Mouse (Mus musculus) spleen, adult 2 months (tissue): Measurements from ENCODE around the gene Gpc5. TPM values are rescaled to one million over a fixed set of nuclear protein-coding genes. Genes with fewer than 3 reads are reported as not detected.

ENCODE experiments used
- DNase-seq, 2 experiments: peaks; one replicate each; pipeline versions ENCODE4 v3.0.0 to v3.0.0-alpha.2; 2012 to 2021; ENCODE audit warnings: low spot score in 2 of 2, low read depth in 1 of 2
- H3K27ac ChIP-seq: fragments of 200-500 bp; 2 replicates; pipeline ENCODE4 v1.5.1; 2012; ENCODE audit warnings: low read length, inconsistent platforms; ENCODE audit not compliant: insufficient read depth
- H3K27me3 ChIP-seq: fragments of 200-500 bp; 2 replicates; pipeline ENCODE4 v1.6.1; 2012; ENCODE audit warnings: mild to moderate bottlenecking, moderate library complexity, low read length, inconsistent platforms; ENCODE audit not compliant: control insufficient read depth, insufficient read depth
- H3K36me3 ChIP-seq: fragments of 200-500 bp; 2 replicates; pipeline ENCODE4 v1.6.1; 2012; ENCODE audit warnings: mild to moderate bottlenecking, low read length, inconsistent platforms; ENCODE audit not compliant: control insufficient read depth, insufficient read depth
- H3K4me1 ChIP-seq: fragments of 200-500 bp; 2 replicates; pipeline ENCODE4 v1.6.1; 2011; ENCODE audit warnings: inconsistent platforms; ENCODE audit not compliant: control insufficient read depth, insufficient read depth, insufficient read length
- H3K4me3 ChIP-seq: fragments of 200-500 bp; 2 replicates; pipeline ENCODE4 v1.5.1; 2011; ENCODE audit warnings: mild to moderate bottlenecking, inconsistent platforms; ENCODE audit not compliant: insufficient read depth, insufficient read length; ENCODE audit errors: extremely low read depth
- CTCF ChIP-seq: fragments of 200-500 bp; IDR thresholded peaks from 2 replicates; pipeline ENCODE4 v1.5.1; 2011; ENCODE audit warnings: mild to moderate bottlenecking, inconsistent platforms; ENCODE audit not compliant: insufficient read depth, insufficient read length, insufficient replicate concordance; ENCODE audit errors: extremely low read depth
- POLR2A ChIP-seq: fragments of 200-500 bp; IDR thresholded peaks from 2 replicates; pipeline ENCODE4 v1.6.1; 2011; ENCODE audit warnings: low read depth, low read length, inconsistent platforms
- WGBS: fragments of 180-500 bp; shearing (Covaris S2); methylation state at CpG from one replicate; pipeline ENCODE4 v1.1.7; 2018; 5-methylcytosine and 5-hydroxymethylcytosine counted together
- polyA plus RNA-seq: library from polyadenylated mRNA; depleted of rRNA; stranded (reverse); fragments of >200 nt; gene quantifications from 2 replicates; pipeline ENCODE4 v1.2.3, GENCODE M21; 2012

The Gpc5 gene
- polyA plus RNA-seq, 1 experiment, result not detected

DNA sequence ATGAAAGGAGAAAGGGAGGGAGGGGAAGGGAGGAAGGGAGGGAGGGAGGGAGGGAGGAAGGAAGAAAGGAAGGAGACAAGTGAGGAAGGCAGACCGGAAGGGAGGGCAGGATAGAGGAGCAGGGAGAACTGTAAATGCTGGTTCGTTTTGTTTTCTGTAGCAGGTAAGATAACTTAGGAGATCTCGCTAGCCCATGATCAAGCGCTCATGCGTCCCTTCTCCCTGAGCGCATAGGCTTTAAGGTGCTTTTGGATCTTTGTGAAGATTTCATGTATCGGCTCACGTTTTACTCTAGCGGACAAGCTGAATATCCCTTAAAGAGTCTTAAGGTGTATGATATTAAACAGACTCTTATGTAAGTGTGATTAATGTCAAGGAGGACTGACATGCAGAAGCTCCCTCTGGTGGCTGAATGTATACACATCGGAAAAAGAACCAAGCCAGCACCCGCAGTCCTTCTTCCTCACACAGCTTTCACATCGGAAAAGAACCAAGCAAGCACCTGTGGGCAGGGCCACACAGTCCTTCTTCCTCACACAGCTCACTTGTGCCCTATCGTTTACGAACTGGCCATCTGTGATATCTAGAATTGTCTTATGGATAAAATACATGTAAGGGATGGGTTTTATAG lies 301.0 kb downstream of the Gpc5 start:
- DNase-seq, result peak in 1 of 2 experiments; percentile 8
- H3K36me3 ChIP-seq, result no peaks in the 10 kb centered on the region
- no peak overlapping the region for H3K27ac ChIP-seq
- H3K4me1 ChIP-seq, result peaks cover 2% of the 10 kb centered on the region; the same call in 1 of the 2 replicates
- no peaks in the 10 kb centered on the region for H3K27me3 ChIP-seq
- TF ChIP-seq CTCF (peak; percentile 6; the same call in 1 of the 2 replicates), POLR2A (no peak)
- WGBS, result 49% methylated on average over 14 of the region's 14 CpGs
- H3K4me3 ChIP-seq, result no peak overlapping the region

DNA sequence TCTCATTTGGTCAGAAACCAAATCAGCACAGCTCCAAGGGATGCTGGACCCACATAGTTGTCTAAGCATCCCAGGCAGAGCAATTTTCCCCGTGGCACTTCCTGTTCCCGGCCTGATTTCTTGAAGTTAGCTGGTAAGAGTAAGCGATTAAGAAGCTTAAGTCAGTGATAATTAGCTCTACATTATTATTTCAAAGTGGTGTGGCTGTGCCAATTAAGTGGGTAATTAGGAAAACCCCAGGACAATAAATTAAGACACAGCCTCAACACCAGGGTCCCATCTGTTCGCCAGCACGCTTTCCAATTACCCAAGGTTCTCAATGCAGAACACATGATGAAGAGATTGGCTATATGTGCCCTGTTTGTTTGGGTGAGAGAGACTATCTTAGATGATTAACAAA lies 314.6 kb downstream of the Gpc5 start:
- Histone ChIP-seq H3K27ac (no peak overlapping the region), H3K4me1 (no peaks in the 10 kb centered on the region), H3K36me3 (no peaks in the 10 kb centered on the region), H3K27me3 (no peaks in the 10 kb centered on the region), H3K4me3 (no peak overlapping the region)
- no peak for TF ChIP-seq POLR2A
- no peak for TF ChIP-seq CTCF
- no peak for DNase-seq
- WGBS, result 76% methylated on average over 5 of the region's 5 CpGs

DNA sequence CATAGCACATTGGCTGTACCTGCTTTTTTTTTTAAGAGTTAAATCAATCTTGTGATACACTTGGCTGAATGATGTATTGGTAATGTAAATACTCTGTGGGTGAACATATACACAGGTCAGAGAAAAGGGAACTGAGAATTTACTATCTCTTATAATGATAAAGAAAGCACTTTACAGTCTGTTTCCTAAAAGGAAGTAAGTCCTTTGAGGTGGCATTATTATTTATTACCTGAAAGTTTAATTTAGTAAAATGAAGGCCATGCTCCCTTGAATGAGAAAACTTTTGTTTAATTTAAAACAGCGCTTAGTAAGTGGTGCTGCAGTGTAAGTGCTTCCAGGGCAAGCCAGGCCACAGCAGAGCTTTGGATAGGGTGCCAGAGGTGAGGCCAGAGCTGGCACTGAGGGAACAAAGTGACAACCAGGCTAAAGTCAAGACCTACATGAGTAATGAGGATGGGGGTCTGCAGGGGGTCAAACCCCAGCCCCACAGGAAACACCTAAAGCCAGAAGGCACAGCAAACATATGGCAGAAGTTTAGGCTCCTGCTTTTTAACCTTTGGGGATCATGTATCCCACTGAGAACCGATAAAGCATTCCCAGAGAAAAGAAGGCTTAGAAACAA lies 315.4 kb downstream of the Gpc5 start:
- H3K27ac ChIP-seq, result no peak overlapping the region
- TF ChIP-seq POLR2A (no peak), CTCF (no peak)
- H3K36me3 ChIP-seq, result no peaks in the 10 kb centered on the region
- H3K4me3 ChIP-seq, result no peak overlapping the region
- no peaks in the 10 kb centered on the region for H3K4me1 ChIP-seq
- WGBS, result 32% methylated on average over 2 of the region's 2 CpGs
- no peaks in the 10 kb centered on the region for H3K27me3 ChIP-seq
- no peak for DNase-seq

DNA sequence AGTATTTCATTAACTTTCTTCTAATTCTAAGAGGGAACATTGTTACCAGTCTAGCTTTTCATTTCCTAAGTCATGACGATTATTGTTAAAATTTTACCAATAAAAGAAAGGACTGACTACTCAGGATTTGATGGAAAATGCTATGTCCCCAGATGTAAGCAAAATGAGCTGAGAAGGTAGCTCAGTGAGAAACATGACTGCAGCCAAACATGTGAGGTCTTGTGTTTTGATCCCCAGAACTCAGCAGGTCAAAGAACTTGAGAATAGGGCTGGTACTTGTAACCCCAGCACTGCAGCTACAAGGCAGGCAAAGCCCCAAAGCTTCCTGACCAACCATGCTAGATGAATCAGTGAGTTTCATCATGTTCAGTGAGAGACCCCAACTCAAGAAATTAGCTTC lies 318.9 kb downstream of the Gpc5 start:
- 91% methylated on average over 1 of the region's 1 CpGs for WGBS
- Histone ChIP-seq H3K4me1 (no peaks in the 10 kb centered on the region), H3K36me3 (no peaks in the 10 kb centered on the region), H3K27ac (no peak overlapping the region), H3K4me3 (no peak overlapping the region), H3K27me3 (no peaks in the 10 kb centered on the region)
- no peak for DNase-seq
- TF ChIP-seq POLR2A (no peak), CTCF (no peak)

DNA sequence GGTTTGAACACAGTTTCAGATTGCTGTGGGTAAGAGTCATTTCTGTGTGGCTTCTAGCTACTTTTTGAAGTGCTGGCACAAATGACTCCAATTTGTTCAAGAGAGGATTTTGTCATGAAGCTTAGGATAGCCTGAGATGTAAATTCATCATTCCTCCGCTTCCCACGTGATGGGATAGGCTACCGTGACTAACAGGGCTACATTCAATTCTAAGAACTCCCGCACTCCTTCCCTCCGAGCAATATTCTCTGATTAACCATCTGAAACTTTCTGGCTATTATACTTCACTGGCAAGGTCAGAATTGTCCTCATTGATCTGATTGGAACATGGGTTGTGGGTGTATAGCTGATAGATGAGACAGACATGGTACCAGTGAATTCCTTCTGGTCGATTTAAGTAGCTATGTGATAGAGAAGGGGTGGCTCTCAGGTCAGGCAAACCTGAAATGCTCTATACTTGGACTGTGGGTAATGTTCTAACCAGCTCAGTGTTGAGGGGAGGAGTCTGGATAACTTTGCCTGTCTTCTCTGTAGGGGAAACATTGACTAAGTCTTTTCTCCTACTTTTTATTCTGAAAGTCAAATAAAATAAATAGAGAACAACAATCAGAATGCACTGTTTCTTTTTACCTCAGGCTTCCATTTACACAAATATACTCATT lies 319.6 kb downstream of the Gpc5 start:
- Histone ChIP-seq H3K27me3 (no peaks in the 10 kb centered on the region), H3K4me3 (no peak overlapping the region), H3K27ac (no peak overlapping the region), H3K36me3 (no peaks in the 10 kb centered on the region), H3K4me1 (no peaks in the 10 kb centered on the region)
- 83% methylated on average over 6 of the region's 6 CpGs for WGBS
- DNase-seq, result no peak
- TF ChIP-seq CTCF, result no peak
- TF ChIP-seq POLR2A, result no peak

DNA sequence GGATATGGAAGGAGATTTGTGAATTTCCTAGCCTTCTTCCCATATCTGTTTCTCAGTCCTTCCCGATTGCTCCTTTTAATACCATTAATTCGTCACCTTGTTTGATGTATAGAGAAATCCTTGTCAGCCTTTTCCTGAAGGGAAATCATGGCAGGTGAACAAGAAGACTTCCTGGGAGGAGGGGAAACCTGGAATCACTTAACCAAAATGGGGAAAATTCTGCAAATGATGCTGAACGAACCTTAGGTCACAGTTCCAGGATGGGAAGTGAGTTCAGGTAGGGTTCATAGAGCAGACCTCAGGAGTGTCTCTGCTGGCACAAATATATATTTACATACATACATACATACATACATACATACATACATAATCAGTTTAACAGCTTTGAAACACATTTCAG lies 320.8 kb downstream of the Gpc5 start:
- WGBS, result 76% methylated on average over 3 of the region's 3 CpGs
- H3K27me3 ChIP-seq, result no peaks in the 10 kb centered on the region
- H3K36me3 ChIP-seq, result no peaks in the 10 kb centered on the region
- H3K4me1 ChIP-seq, result no peaks in the 10 kb centered on the region
- no peak overlapping the region for H3K27ac ChIP-seq
- TF ChIP-seq CTCF, result no peak
- TF ChIP-seq POLR2A, result no peak
- no peak for DNase-seq
- no peak overlapping the region for H3K4me3 ChIP-seq

DNA sequence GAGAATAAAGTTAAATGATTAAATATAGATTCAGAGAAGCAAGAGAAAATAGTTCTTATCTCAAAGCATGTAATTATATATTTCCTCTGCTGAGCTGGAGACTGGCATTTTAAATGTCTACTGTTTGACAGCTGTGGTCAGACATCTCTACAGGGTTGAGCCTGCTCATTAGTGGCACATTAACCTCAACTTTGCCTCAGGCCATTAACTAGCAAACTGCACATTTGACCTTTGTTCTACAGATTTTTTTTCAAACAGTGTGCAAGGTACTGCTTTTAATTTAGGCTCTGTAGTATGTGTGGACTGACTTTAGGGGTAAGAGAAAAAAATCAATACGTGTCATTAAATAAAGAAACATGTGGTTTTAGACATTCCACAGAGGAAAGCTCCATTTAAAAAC lies 321.4 kb downstream of the Gpc5 start:
- 79% methylated on average over 1 of the region's 1 CpGs for WGBS
- no peaks in the 10 kb centered on the region for H3K4me1 ChIP-seq
- no peak overlapping the region for H3K27ac ChIP-seq
- no peaks in the 10 kb centered on the region for H3K36me3 ChIP-seq
- no peaks in the 10 kb centered on the region for H3K27me3 ChIP-seq
- TF ChIP-seq POLR2A (no peak), CTCF (no peak)
- no peak for DNase-seq
- H3K4me3 ChIP-seq, result no peak overlapping the region; the same call in 1 of the 2 replicates
